In genomic region chr5:31810796-31811662, GRCm38 (mm10) we compare ENCODE assay signal across 9 mouse cellular contexts.
DNase-seq lines count a peak whose midpoint lies in the region; ATAC-seq and TF ChIP-seq lines count a peak whose summit lies in the region.
"Had no signal": no experiment of that assay in that cellular context is flagged by ENCODE, and none has a peak within 500 bp of the region (broad histone marks: within the 10 kb centered on the region; RNA-seq: fewer than 3 reads in every experiment).

No protein-coding gene starts in this region.

- TF ChIP-seq CTCF in liver, adult 2 months (IDR thresholded peaks at IDR 0.05; ENCODE audit: low read depth, low read length), result no peak
- TF ChIP-seq CTCF in thymus, adult 2 months (IDR thresholded peaks at IDR 0.05; ENCODE audit: borderline replicate concordance, control insufficient read depth, extremely low read depth, insufficient read depth, low read length, poor library complexity), result no peak

- peak; percentile 12 for DNase-seq in cerebellum, adult 9-11 months
- peak; percentile 34 for DNase-seq in liver, adult 2 months (ENCODE audit: extremely low read depth, low read depth, low spot score)
- no peak for DNase-seq in forebrain, embryonic 10.5 days (ENCODE audit: extremely low spot score, low spot score)
- no peak for DNase-seq in thymus, adult 2 months

- WGBS in heart, embryonic 15.5 days, result 17% methylated on average over 12 of the region's 12 CpGs
- 68% methylated on average over 12 of the region's 12 CpGs for WGBS in liver, adult 2 months
- WGBS in forebrain, embryonic 10.5 days, result 78% methylated on average over 12 of the region's 12 CpGs
- 54% methylated on average over 12 of the region's 12 CpGs for WGBS in thymus, adult 2 months

- no peak for ATAC-seq in megakaryocyte, adult 5-6 weeks (ENCODE audit: poor library complexity, severe bottlenecking)
- ATAC-seq in heart, embryonic 15.5 days (replicated peaks; ENCODE audit: insufficient number of reproducible peaks, insufficient read depth, low FRiP score, low read depth), result peak; percentile 91
- no peak for ATAC-seq in inflammation-experienced regulatory T-cells, adult 6 months

- peak overlapping the region; percentile 26 for H3K4me2 ChIP-seq in heart, embryonic 15.5 days
- H3K4me2 ChIP-seq: limb, embryonic 13.5 days had no signal

- H3K79me2 ChIP-seq in liver, adult 2 months (ENCODE audit: control insufficient read depth, insufficient read depth, low read length), result no peaks in the 10 kb centered on the region

- no peaks in the 10 kb centered on the region for H3K27me3 ChIP-seq in megakaryocyte, embryonic 14.5 days (replicated peaks)
- H3K27me3 ChIP-seq in heart, embryonic 15.5 days, result no peaks in the 10 kb centered on the region
- H3K27me3 ChIP-seq in liver, adult 2 months (ENCODE audit: control insufficient read depth, insufficient read depth, low read length), result no peaks in the 10 kb centered on the region
- no peaks in the 10 kb centered on the region for H3K27me3 ChIP-seq in forebrain, embryonic 10.5 days (ENCODE audit: poor library complexity, severe bottlenecking)
- no peaks in the 10 kb centered on the region for H3K27me3 ChIP-seq in thymus, adult 2 months (ENCODE audit: control insufficient read depth, insufficient read depth, low read length)
- H3K27me3 ChIP-seq: limb, embryonic 13.5 days had no signal

- no peaks in the 10 kb centered on the region for H3K9me3 ChIP-seq in megakaryocyte, embryonic 14.5 days
- H3K9me3 ChIP-seq in heart, embryonic 15.5 days (replicated peaks), result no peaks in the 10 kb centered on the region
- no peaks in the 10 kb centered on the region for H3K9me3 ChIP-seq in forebrain, embryonic 10.5 days
- H3K9me3 ChIP-seq: limb, embryonic 13.5 days had no signal

- H3K4me1 ChIP-seq in megakaryocyte, embryonic 14.5 days, result peaks cover 51% of the 10 kb centered on the region
- H3K4me1 ChIP-seq in heart, embryonic 15.5 days (replicated peaks), result peaks cover 24% of the 10 kb centered on the region
- no peaks in the 10 kb centered on the region for H3K4me1 ChIP-seq in liver, adult 2 months (ENCODE audit: control insufficient read depth, insufficient read depth, low read length)
- H3K4me1 ChIP-seq in forebrain, embryonic 10.5 days, result peaks cover 5% of the 10 kb centered on the region; the same call in 1 of the 2 replicates
- peaks cover 4% of the 10 kb centered on the region for H3K4me1 ChIP-seq in thymus, adult 2 months (replicated peaks; ENCODE audit: control insufficient read depth, insufficient read depth, low read length)

- H3K36me3 ChIP-seq in megakaryocyte, embryonic 14.5 days (replicated peaks; ENCODE audit: low read length), result peaks cover 4% of the 10 kb centered on the region
- no peaks in the 10 kb centered on the region for H3K36me3 ChIP-seq in heart, embryonic 15.5 days
- no peaks in the 10 kb centered on the region for H3K36me3 ChIP-seq in liver, adult 2 months (ENCODE audit: control insufficient read depth, insufficient read depth, low read length)
- H3K36me3 ChIP-seq in forebrain, embryonic 10.5 days (replicated peaks), result no peaks in the 10 kb centered on the region
- no peaks in the 10 kb centered on the region for H3K36me3 ChIP-seq in thymus, adult 2 months (ENCODE audit: control insufficient read depth, insufficient read depth, low read length)
- H3K36me3 ChIP-seq: limb, embryonic 13.5 days had no signal

- H3K9ac ChIP-seq in heart, embryonic 15.5 days, result no peak overlapping the region
- no peak overlapping the region for H3K9ac ChIP-seq in liver, adult 2 months (ENCODE audit: low read depth, low read length)
- H3K9ac ChIP-seq: limb, embryonic 13.5 days had no signal

- TF ChIP-seq POLR2A in liver, adult 2 months (IDR thresholded peaks at IDR 0.05; ENCODE audit: extremely low read depth, insufficient read depth, low read length), result no peak
- TF ChIP-seq POLR2A in thymus, adult 2 months (IDR thresholded peaks at IDR 0.05; ENCODE audit: control insufficient read depth, extremely low read depth, insufficient read depth, low read length, poor library complexity), result no peak

- peak overlapping the region; percentile 64 for H3K4me3 ChIP-seq in megakaryocyte, embryonic 14.5 days (replicated peaks)
- H3K4me3 ChIP-seq in heart, embryonic 15.5 days, result no peak overlapping the region
- H3K4me3 ChIP-seq in liver, adult 2 months (ENCODE audit: insufficient read depth, low read depth, low read length), result no peak overlapping the region
- no peak overlapping the region for H3K4me3 ChIP-seq in forebrain, embryonic 10.5 days
- no peak overlapping the region for H3K4me3 ChIP-seq in thymus, adult 2 months (ENCODE audit: control insufficient read depth, insufficient read depth, low read length)
- H3K4me3 ChIP-seq: limb, embryonic 13.5 days had no signal

- H3K27ac ChIP-seq in heart, embryonic 15.5 days, result peak overlapping the region; percentile 88
- no peak overlapping the region for H3K27ac ChIP-seq in liver, adult 2 months (replicated peaks; ENCODE audit: insufficient read depth, low read depth, low read length)
- H3K27ac ChIP-seq in forebrain, embryonic 10.5 days, result no peak overlapping the region
- no peak overlapping the region for H3K27ac ChIP-seq in thymus, adult 2 months (ENCODE audit: control insufficient read depth, insufficient read depth, low read length)
- H3K27ac ChIP-seq: limb, embryonic 13.5 days had no signal

Comparison
In these comparisons a context has a peak if more than half of its experiments do, and no peak if none do; other contexts are left out.
1. DNase-seq: peak in cerebellum, adult 9-11 months (single experiment) and liver, adult 2 months (single experiment); none in forebrain, embryonic 10.5 days (single experiment) and thymus, adult 2 months (single experiment).